Mouse (Mus musculus) forebrain, embryonic 10.5 days (tissue): Measurements from ENCODE around the gene Fgfr2. TPM values are rescaled to one million over a fixed set of nuclear protein-coding genes. Genes with fewer than 3 reads are reported as not detected.

Experiments
- DNase-seq: peaks from one replicate; pipeline ENCODE4 v3.0.0-alpha.2; 2017; ENCODE audit warnings: low spot score; ENCODE audit errors: extremely low spot score
- H3K27ac ChIP-seq: fragments of 300-500 bp; sonication (generic); 2 replicates; pipeline ENCODE4 v1.5.1; 2016; ENCODE audit warnings: mild to moderate bottlenecking
- H3K27me3 ChIP-seq: fragments of 300-500 bp; sonication (generic); 2 replicates; pipeline ENCODE4 v1.6.1; 2016; ENCODE audit warnings: mild to moderate bottlenecking; ENCODE audit not compliant: poor library complexity, severe bottlenecking
- H3K36me3 ChIP-seq: fragments of 300-500 bp; sonication (generic); replicated peaks from 2 replicates; pipeline ENCODE4 v1.6.1; 2016; ENCODE audit warnings: mild to moderate bottlenecking, moderate library complexity
- H3K4me1 ChIP-seq: fragments of 300-500 bp; sonication (generic); 2 replicates; pipeline ENCODE4 v1.6.1; 2016
- H3K4me3 ChIP-seq: fragments of 300-500 bp; sonication (generic); 2 replicates; pipeline ENCODE4 v1.5.1; 2016; ENCODE audit warnings: mild to moderate bottlenecking, moderate library complexity
- H3K9me3 ChIP-seq: fragments of 300-500 bp; sonication (generic); 2 replicates; pipeline ENCODE4 v1.6.1; 2016; ENCODE audit warnings: mild to moderate bottlenecking, moderate library complexity
- WGBS: fragments of 180-500 bp; shearing (Covaris S2); methylation state at CpG from one replicate; pipeline ENCODE4 v1.1.7; 2016; 5-methylcytosine and 5-hydroxymethylcytosine counted together
- polyA plus RNA-seq: library from polyadenylated mRNA; unstranded; fragments of >200 nt; fragmentation: Nextera tagmentation; extraction: Ambion mirVana; gene quantifications from 2 replicates; pipeline ENCODE4 v1.2.1, GENCODE M21; 2016

Gene Fgfr2
- polyA plus RNA-seq, 1 experiment from 2014 or later = 55.7 TPM

GRCm38 (mm10) chr7:131653416-131653815 is 1469.7 kb downstream of the Fgfr2 start:
- Histone ChIP-seq H3K4me3 (no peak overlapping the region), H3K27ac (no peak overlapping the region), H3K36me3 (no peaks in the 10 kb centered on the region), H3K4me1 (peaks cover 37% of the 10 kb centered on the region), H3K27me3 (peaks cover 91% of the 10 kb centered on the region), H3K9me3 (no peaks in the 10 kb centered on the region)
- DNase-seq = no peak
- WGBS = 92% methylated on average over 6 of the region's 6 CpGs

DNA sequence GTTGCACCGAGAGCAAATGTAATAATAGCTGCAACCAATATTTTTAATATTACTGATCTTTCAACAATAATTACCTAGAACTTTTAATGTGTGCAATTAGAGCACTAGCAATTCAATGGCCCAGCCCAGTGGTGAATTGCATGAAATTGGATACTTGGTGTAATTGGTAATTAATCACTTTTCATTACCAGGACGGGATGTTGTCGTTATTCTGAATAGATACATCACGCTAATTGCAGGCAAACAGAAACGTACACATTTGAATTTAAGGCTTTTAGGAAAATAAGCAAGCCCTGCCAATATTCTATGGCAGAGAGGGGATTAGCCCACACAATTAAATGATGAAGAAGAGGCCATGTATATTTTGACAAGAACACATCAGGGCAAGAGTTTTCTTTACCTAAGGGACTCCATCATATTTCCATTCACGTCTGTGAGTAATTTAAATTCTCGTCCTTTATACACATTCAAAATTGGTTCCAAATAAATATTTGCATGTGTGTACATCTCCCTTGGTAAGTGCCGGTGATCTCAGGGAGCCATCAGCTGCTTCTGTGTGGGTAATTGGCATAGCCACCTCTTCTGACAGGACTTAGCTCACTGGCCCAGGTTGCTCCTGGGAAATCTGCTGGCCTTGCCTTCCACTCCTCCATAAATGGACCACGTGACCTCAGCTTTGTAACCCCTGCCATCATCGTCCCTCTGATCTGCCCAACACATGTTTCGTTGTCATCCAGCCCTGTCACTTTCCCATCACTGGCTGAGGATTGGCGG is 1471.0 kb downstream of the Fgfr2 start:
- H3K4me1 ChIP-seq = peaks cover 48% of the 10 kb centered on the region
- WGBS = 76% methylated on average over 12 of the region's 12 CpGs
- no peaks in the 10 kb centered on the region for H3K36me3 ChIP-seq
- peaks cover 99% of the 10 kb centered on the region for H3K27me3 ChIP-seq
- DNase-seq = no peak
- H3K4me3 ChIP-seq = no peak overlapping the region
- H3K27ac ChIP-seq = no peak overlapping the region
- H3K9me3 ChIP-seq = no peaks in the 10 kb centered on the region

DNA sequence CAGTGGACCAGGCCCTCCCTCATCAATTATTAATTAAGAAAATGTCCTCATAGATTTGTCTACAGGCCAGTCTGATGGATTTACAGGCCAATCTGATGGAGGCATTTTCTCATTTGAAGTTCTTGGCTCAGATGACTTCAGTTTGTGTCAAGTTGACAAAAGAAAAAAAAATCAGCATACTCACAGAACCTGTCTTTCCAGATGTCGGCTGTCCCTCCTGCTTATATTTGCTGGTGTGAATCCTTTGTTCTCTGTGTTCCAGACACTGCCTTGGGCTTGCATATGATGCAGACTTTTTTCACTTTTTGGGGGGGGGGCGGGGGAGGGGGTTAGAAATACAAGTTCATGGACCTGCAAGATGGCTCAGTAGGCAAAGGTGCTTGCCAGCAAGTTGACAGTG is 1472.9 kb downstream of the Fgfr2 start:
- H3K4me1 ChIP-seq = peaks cover 51% of the 10 kb centered on the region
- peaks cover 99% of the 10 kb centered on the region for H3K27me3 ChIP-seq
- H3K4me3 ChIP-seq = no peak overlapping the region
- no peak for DNase-seq
- H3K9me3 ChIP-seq = no peaks in the 10 kb centered on the region
- H3K36me3 ChIP-seq = no peaks in the 10 kb centered on the region
- H3K27ac ChIP-seq = no peak overlapping the region
- 52% methylated on average over 2 of the region's 2 CpGs for WGBS

GRCm38 (mm10) chr7:131648276-131648675 is 1474.9 kb downstream of the Fgfr2 start:
- Histone ChIP-seq H3K27ac (no peak overlapping the region), H3K4me3 (no peak overlapping the region), H3K4me1 (peaks cover 71% of the 10 kb centered on the region), H3K9me3 (no peaks in the 10 kb centered on the region), H3K36me3 (no peaks in the 10 kb centered on the region), H3K27me3 (peaks cover 100% of the 10 kb centered on the region)
- WGBS = 34% methylated on average over 7 of the region's 7 CpGs
- no peak for DNase-seq

- Histone ChIP-seq H3K4me1 (peaks cover 75% of the 10 kb centered on the region), H3K36me3 (no peaks in the 10 kb centered on the region), H3K4me3 (no peak overlapping the region), H3K27me3 (peaks cover 100% of the 10 kb centered on the region), H3K9me3 (no peaks in the 10 kb centered on the region), H3K27ac (no peak overlapping the region)
- WGBS = 63% methylated on average over 3 of the region's 3 CpGs
- DNase-seq = no peak
Measured at GRCm38 (mm10) chr7:131647583-131647982, 1475.6 kb downstream of the Fgfr2 start.

DNA sequence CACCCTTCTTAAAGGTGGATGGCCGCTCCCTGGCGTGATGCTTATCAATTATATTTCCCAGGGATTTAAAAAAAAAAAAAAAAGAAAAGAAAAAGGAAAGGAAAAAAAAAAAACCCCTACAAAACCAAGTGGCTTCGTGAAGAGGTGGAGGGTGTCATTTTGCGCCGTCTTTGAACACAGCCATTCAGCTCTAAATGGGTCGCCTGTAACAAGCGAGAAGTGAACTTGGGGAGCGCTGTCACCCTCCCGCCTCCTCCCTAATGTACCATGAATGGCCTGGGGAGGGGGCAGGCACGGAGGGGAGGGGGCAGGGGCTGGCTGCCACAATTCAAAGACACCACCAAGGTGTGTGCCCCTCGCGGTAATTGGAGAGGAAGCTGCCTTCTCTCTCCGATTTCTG is 1478.6 kb downstream of the Fgfr2 start:
- Histone ChIP-seq H3K4me1 (peaks cover 58% of the 10 kb centered on the region), H3K4me3 (peak overlapping the region; percentile 31)

GRCm38 (mm10) chr7:131644051-131644450 is 1479.1 kb downstream of the Fgfr2 start:
- Histone ChIP-seq H3K27ac (no peak overlapping the region), H3K27me3 (peaks cover 100% of the 10 kb centered on the region), H3K9me3 (no peaks in the 10 kb centered on the region), H3K36me3 (no peaks in the 10 kb centered on the region), H3K4me3 (peak overlapping the region; percentile 31), H3K4me1 (peaks cover 53% of the 10 kb centered on the region)
- peak; percentile 31 for DNase-seq
- under 1% methylated on average over 16 of the region's 16 CpGs for WGBS

More for the DNA sequence above, 1478.6 kb downstream of the Fgfr2 start:
- 1% methylated on average over 13 of the region's 13 CpGs for WGBS
- no peaks in the 10 kb centered on the region for H3K36me3 ChIP-seq
- H3K9me3 ChIP-seq = no peaks in the 10 kb centered on the region
- H3K27ac ChIP-seq = no peak overlapping the region
- peaks cover 100% of the 10 kb centered on the region for H3K27me3 ChIP-seq
- DNase-seq = no peak

DNA sequence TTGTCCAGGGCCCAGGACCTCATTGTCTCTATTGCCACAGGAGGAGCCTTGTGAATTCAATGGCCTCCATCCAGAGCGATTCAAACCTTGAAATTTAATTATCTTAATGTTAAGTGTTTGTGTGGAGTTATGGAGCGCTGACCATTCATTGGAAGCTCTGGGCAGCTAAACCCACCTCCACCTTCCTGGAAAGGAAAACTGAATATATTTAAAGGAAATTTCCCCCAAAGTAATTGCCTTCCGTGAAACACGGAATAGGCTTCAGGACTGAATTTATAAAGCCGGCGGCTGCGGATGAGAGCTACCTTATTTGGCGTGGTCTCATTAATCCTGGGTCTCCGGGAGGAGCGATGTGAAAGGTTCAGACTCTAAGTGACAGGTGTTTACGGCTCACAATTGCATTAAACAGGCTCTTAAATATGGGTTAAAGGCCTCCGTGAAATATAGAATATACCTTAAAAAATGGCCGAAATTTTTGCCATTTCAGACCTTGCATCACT is 1479.8 kb downstream of the Fgfr2 start:
- 12% methylated on average over 13 of the region's 13 CpGs for WGBS
- no peaks in the 10 kb centered on the region for H3K36me3 ChIP-seq
- H3K4me1 ChIP-seq = peaks cover 46% of the 10 kb centered on the region
- no peaks in the 10 kb centered on the region for H3K9me3 ChIP-seq
- H3K4me3 ChIP-seq = peak overlapping the region; percentile 31
- peaks cover 100% of the 10 kb centered on the region for H3K27me3 ChIP-seq
- H3K27ac ChIP-seq = no peak overlapping the region
- no peak for DNase-seq

GRCm38 (mm10) chr7:131629562-131629961 is 1493.6 kb downstream of the Fgfr2 start:
- 89% methylated on average over 8 of the region's 8 CpGs for WGBS
- Histone ChIP-seq H3K36me3 (no peaks in the 10 kb centered on the region), H3K4me3 (no peak overlapping the region), H3K9me3 (no peaks in the 10 kb centered on the region), H3K27ac (no peak overlapping the region), H3K27me3 (peaks cover 85% of the 10 kb centered on the region), H3K4me1 (0 out of 2 replicates have a peak, but pooled peaks cover 3% of the 10 kb centered on the region)
- DNase-seq = no peak

GRCm38 (mm10) chr7:131628846-131629391 is 1494.2 kb downstream of the Fgfr2 start:
- DNase-seq = no peak
- no peak overlapping the region for H3K27ac ChIP-seq
- no peaks in the 10 kb centered on the region for H3K36me3 ChIP-seq
- no peak overlapping the region for H3K4me3 ChIP-seq
- WGBS = 94% methylated on average over 13 of the region's 13 CpGs
- no peaks in the 10 kb centered on the region for H3K9me3 ChIP-seq
- 0 out of 2 replicates have a peak, but pooled peaks cover 3% of the 10 kb centered on the region for H3K4me1 ChIP-seq
- peaks cover 90% of the 10 kb centered on the region for H3K27me3 ChIP-seq

GRCm38 (mm10) chr7:131628356-131628755 is 1494.8 kb downstream of the Fgfr2 start:
- no peak overlapping the region for H3K27ac ChIP-seq
- H3K36me3 ChIP-seq = no peaks in the 10 kb centered on the region
- H3K9me3 ChIP-seq = no peaks in the 10 kb centered on the region
- no peak for DNase-seq
- peaks cover 93% of the 10 kb centered on the region for H3K27me3 ChIP-seq
- H3K4me3 ChIP-seq = no peak overlapping the region
- 90% methylated on average over 17 of the region's 17 CpGs for WGBS
- 0 out of 2 replicates have a peak, but pooled peaks cover 3% of the 10 kb centered on the region for H3K4me1 ChIP-seq

DNA sequence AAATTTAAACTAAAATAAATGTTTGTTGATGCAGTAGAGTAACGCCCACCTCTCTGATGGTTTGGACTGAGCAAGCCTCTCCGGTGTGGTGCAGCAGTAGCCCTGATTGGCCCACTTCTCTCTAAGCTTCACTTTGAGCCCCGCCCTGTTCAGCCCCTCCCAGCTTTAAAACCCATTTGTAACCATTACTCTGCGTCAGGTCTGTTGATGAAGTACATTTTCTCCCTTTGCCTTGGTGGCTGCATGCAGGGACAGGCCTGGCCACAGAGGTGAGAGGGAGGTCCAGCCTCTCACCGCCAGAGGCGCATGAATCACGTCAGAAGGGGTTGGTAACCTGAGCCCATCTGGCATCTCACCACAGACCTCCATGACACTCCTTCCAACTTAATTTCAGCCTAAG is 1513.5 kb downstream of the Fgfr2 start:
- Histone ChIP-seq H3K4me3 (no peak overlapping the region), H3K4me1 (no peaks in the 10 kb centered on the region), H3K27me3 (peaks cover 69% of the 10 kb centered on the region), H3K9me3 (no peaks in the 10 kb centered on the region), H3K27ac (no peak overlapping the region), H3K36me3 (no peaks in the 10 kb centered on the region)
- no peak for DNase-seq
- 38% methylated on average over 7 of the region's 7 CpGs for WGBS

GRCm38 (mm10) chr7:131608049-131608448 is 1515.1 kb downstream of the Fgfr2 start:
- Histone ChIP-seq H3K4me1 (peaks cover 5% of the 10 kb centered on the region), H3K27me3 (peaks cover 85% of the 10 kb centered on the region), H3K27ac (no peak overlapping the region), H3K9me3 (no peaks in the 10 kb centered on the region), H3K36me3 (no peaks in the 10 kb centered on the region), H3K4me3 (no peak overlapping the region)
- 92% methylated on average over 6 of the region's 6 CpGs for WGBS
- no peak for DNase-seq
